Mouse (Mus musculus): ENCODE data around the gene Pja2.

GRCm38 (mm10) chr17:64248246-64248645, 83.5 kb downstream of the Pja2 start:
- TF ChIP-seq CTCF (IDR thresholded peaks at IDR 0.05; ENCODE audit: low read depth, low read length) (no peak), POLR2A (IDR thresholded peaks at IDR 0.05; ENCODE audit: borderline replicate concordance, low read depth, low read length) (no peak)
